Mouse (Mus musculus) left cerebral cortex, adult 18-20 months (tissue): ENCODE measurements around the gene Ubr4. TPM values are rescaled to one million over a fixed set of nuclear protein-coding genes. Genes with fewer than 3 reads are reported as not detected.

Experiments used
- DNase-seq, 2 experiments: peaks; one replicate each; pipeline ENCODE4 v3.0.0; 2021 to 2022; ENCODE audit warnings: low spot score in 2 of 2, mixed read lengths in 1 of 2
- long read RNA-seq, 2 experiments: library from polyadenylated mRNA; stranded (forward); transcript quantifications; one replicate each; pipeline ENCODE4 v2.0.0; 2021
- total RNA-seq, 2 experiments: library from RNA; stranded (reverse); gene quantifications; 2 replicates each; pipeline ENCODE4 v1.2.3; 2021

Ubr4 gene
- total RNA-seq: 100 to 1,000 TPM; 168 to 170 TPM
- long read RNA-seq, experiment 1, partial matches to known transcripts: 20 of 28 reads
- long read RNA-seq, experiment 1, other reads (novel, unspliced or antisense): 8 of 28 reads
- long read RNA-seq, experiment 2, partial matches to known transcripts: 14 of 16 reads
- long read RNA-seq, experiment 2, other reads (novel, unspliced or antisense): 2 of 16 reads

DNA sequence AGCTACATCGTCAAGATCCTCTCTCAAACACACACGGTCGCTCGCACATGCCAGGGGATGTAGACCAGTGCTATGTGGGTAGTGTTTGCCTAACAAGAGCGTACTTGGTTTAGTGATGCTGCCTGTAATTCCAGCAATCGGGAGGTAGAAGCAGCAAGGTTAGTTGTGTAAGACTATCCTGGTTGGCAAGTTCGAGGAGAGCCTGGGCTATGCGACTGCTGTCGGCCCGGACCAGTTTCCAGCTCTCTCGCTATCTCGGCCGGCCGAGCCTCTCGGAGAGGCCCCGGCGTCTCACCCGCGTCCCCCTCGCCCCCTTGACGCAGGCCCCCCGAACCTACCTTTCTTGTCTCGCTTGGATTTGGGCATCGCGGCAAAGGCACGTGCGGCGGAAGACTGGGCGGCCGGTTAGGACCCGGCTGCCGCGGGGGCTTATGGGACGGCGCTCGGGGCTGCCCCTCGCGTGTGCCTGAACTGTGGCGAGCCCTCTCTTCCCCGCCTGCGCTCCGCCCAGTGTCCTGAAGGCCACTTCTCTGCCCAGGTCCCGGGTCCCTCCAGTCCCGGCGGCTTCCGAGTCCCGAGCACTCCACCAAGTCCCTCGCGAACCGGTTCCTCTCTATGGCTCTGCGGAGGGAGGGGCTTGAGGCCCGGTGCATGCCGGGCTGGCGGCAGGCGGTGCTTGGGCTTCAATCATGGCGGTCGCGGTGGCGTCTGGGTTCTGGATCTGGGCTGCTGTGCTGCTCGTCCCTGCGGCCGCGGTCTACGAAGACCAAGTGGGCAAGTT is at the start of gene Ubr4, which contains the start of the genes Mrto4 and Emc1:
Ubr4 (plus strand) TSS at position 679 of the 781 bp plus-strand sequence.
Mrto4 (minus strand) TSS at position 646 of the 781 bp plus-strand sequence.
Emc1 (plus strand) TSS at position 657 of the 781 bp plus-strand sequence.
- DNase-seq: peak; percentile 79 to 89

GRCm38 (mm10) chr4:139305521-139305920 is 46.9 kb upstream of the Ubr4 start:
- DNase-seq: no peak

DNA sequence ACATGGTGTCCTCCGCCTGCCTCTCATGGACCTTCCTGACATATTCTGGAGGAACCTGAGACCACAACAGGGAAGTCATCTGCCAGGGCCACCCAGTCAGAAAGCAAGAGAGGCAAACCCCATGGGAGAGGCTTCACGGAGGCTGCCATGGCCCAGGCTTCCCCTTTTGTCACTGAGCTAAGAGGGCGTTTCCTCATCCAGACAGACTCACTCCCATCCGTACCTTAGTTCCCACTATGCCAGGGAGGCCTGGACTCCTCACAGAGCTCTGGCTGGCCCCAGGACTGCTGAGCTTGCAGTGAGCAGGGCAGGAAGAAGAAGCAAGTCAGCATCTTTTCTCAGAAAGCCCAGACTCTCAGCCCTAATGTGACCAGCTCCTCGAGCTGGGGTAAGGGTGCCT is 44.5 kb upstream of the Ubr4 start:
- DNase-seq: no peak

DNA sequence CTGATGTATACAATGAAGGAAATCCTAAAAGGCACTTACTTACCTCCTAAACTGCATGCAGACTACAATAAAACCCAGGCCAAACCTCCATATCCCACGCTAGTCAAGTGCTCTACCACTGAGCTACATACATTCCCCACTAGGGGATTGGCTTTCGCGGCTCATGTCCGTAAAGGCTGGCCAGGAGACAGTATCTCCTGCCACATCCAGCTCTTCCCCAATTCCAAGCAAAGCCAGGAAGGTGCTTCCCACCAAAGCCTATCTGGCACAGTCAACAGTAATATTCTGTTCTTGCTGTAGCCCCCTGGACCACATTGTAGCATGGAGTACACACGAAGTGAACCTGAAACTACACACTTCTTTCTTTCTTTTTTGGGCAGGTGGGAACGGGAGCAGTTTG is 42.8 kb upstream of the Ubr4 start:
- no peak for DNase-seq

DNA sequence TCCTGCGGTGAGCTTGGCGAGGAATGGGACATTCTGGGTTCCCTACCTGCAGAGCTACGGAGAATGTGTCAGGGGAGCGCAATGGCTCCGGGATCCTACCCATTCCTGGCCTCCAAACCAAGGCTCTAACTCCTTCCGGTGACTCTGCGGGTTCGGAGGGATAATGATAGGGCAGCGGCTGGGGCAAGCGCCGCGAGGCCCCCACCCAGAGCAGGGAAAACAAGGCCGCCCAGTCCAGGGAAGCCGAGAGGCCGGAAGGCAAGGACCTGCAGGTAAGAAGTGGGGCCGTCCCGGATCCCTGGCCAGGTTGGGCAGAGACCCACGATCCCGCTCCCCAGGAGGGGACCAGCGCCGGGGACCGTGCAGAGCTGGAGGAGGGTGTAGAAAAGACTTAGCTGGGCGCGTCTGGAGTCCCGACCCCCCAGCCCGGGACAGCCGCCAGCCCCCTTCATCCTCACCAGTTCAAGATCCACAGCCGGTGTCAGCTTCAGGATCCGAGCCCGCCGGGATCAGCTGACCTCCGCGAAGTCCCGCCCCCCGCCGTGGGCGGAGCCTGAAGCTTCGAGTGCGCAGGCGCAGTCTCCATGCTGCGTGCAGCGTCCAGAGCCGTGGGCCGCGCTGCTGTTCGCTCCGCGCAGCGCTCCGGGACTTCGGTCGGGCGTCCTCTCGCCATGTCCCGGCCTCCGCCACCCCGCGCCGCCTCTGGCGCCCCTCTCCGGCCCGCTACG is 42.1 kb upstream of the Ubr4 start, which contains the start of the genes Pqlc2 and Akr7a5:
Pqlc2 (minus strand) TSS at position 538 of the 728 bp plus-strand sequence.
Akr7a5 (plus strand) TSS at position 574 of the 728 bp plus-strand sequence.
- peak; percentile 98 for DNase-seq

DNA sequence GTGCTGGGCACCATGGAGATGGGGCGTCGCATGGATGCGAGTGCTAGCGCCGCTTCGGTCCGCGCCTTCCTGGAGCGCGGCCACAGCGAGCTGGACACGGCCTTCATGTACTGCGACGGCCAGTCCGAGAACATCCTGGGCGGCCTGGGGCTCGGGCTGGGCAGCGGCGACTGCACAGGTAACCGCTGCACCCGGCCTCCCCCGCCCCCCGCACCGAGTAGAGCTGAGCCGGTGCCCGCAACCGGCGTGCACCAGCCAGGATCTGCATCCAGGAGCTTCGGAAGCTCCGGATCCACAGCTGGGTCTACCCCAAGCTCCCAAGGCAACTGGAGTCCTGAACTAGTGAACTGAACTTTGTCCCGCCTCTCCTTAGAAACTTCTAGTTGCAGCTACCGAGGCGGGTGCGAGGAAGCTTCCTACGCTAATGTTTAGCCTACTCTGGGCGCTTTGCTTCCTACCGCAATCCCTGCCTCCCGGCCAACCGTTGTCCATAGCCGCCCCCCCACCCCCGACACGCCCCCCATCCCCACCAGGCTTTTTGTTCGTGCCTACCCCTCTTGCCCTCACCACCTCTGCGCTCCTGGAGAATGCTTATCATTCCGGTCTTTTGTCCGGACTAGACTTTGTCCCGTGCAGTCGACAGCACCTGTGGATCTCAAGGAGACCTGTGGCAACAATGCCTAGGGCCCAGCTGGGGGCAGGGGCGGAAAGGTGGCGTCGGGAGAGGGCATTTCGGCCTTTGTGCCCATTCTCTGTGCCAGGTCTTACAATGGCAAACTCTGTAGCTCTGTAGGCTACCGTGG is 41.3 kb upstream of the Ubr4 start:
- no peak for DNase-seq

DNA sequence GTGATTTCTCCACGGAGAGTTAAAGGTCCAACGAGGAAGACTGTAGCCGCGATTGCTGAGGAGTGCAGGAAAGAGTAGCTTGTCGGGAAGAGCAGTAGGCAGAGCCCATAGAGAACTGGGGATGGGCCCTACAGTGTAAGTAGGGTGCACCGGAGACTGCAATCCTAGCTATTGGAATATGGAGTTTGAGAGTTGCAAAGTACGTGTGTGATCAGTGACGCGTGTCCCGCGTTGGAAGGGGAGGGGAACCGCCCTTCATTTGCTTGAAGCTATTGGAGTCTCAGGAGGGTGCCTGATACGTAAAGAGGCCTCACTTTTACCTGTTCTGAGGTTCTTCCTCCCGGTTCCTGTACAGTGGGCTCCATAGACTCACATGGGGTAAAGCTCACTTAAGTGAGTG is 40.7 kb upstream of the Ubr4 start:
- DNase-seq: no peak

GRCm38 (mm10) chr4:139312632-139313031 is 39.8 kb upstream of the Ubr4 start:
- no peak for DNase-seq

- DNase-seq: no peak
Measured at GRCm38 (mm10) chr4:139318449-139318848, 34.0 kb upstream of the Ubr4 start.

DNA sequence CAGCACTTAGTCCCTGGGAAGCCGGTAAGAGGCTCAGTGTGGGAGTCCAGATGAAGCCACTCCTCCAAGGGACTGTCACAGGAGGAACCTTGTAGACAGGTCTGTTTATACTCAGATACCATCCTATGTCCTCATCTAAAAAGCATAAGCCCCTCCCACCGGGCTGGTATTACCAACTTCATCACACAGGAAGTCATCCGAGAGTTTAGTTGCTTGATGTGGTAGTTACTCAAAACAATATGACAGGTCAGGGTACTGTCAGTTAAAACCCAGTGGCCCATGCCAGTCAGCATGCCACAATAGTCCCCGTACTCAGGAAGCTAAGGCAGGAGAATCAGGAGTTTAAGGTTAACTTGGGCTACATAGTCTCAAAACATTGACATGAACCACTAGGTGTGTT is 32.7 kb upstream of the Ubr4 start:
- no peak for DNase-seq

DNA sequence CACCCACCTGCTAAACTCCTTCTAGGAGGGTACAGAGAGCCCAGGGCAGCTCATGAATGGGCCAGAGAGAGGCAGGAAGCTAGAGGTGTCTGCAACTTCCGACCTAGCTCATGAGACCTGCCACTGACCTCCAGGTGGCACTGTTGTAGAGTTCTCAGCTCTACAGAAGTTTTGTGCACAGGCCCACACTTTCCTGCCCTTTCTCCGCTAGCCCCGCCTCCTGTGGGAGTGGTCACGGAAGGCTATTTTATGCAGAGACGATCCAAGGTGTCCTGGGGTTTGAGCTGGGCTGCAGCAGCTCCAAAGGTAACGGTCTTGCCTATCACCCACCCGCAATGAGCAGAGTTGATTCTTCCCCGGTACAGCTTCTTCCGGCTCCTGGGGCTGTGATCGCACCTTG is 21.8 kb upstream of the Ubr4 start:
- peak; percentile 23 to 29 for DNase-seq

DNA sequence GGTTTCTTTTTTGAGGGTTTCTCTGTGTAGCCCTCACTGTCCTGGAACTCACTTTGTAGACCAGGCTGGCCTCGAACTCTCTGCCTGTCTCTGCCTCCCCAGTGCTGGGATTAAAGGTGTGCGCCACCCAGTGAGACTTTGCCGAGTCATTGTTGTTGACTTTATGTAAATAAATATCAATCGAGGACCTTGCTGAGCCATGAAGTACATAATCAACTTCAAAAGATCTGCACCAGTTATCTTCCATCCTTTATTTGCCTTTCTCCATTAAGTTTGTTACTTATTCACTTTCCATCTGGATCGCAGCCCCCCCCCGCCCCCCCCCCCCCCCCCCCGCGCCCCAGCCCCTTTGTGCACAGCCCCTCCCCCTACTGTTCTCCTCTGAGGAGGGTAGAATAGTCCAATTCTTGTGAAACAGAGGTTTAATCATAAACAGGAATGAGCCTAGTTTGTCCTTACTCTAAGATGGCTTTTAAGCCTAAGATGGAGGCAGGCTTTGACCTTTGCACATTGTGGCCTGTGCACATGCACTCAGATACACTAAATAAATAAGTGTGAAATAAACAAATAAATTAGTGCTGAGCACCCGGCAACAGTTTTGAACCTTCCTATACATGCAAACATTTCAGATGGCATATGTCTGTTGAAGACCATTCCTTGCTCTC is 17.6 kb upstream of the Ubr4 start:
- no peak for DNase-seq

DNA sequence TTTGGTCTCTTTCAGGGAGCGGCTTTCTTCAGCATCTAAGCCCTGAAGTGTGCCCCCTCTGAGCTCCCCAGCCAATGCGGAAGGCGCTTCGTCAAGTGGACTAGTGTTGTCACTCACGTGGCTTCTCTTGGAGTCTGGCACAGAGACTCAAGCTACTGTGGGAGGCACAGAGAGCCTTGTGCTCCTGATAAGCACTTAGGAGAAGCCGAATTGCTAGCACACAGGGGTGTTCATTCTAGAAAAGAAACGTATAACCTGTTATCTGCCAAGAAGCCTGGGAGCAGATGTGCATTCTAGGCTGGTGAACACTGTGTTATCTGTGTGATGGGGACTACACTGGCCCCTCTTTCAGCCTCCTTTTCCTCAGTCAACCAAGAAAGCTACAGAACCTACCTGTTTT is 16.9 kb upstream of the Ubr4 start:
- no peak for DNase-seq

GRCm38 (mm10) chr4:139336822-139337483 is 15.5 kb upstream of the Ubr4 start:
- DNase-seq: peak; percentile 55 to 72

GRCm38 (mm10) chr4:139338145-139338544 is 14.3 kb upstream of the Ubr4 start:
- no peak for DNase-seq

DNA sequence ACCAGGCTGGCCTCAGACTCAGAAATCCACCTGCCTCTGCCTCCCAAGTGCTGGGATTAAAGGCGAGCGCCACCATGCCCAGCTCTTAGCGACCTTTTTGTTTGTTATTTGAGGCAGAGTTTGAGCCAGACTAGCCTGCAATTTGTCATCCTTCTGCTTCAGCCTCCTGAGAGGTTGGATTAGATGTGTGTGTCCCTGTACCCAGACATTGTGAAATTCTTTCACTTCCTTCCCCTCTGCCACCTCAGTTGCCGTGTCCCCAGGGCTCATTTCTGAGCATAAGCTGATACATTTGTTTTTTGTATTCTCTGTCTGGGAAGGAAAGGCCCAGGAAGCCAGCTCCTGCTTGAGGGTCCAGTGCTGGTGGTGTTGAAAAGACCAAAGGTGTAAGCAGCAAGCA is 11.6 kb upstream of the Ubr4 start:
- DNase-seq: no peak

- DNase-seq: no peak
Measured at GRCm38 (mm10) chr4:139341556-139342233, 10.7 kb upstream of the Ubr4 start.

- peak; percentile 11 to 16 for DNase-seq
Measured at GRCm38 (mm10) chr4:139343718-139344117, 8.7 kb upstream of the Ubr4 start.

DNA sequence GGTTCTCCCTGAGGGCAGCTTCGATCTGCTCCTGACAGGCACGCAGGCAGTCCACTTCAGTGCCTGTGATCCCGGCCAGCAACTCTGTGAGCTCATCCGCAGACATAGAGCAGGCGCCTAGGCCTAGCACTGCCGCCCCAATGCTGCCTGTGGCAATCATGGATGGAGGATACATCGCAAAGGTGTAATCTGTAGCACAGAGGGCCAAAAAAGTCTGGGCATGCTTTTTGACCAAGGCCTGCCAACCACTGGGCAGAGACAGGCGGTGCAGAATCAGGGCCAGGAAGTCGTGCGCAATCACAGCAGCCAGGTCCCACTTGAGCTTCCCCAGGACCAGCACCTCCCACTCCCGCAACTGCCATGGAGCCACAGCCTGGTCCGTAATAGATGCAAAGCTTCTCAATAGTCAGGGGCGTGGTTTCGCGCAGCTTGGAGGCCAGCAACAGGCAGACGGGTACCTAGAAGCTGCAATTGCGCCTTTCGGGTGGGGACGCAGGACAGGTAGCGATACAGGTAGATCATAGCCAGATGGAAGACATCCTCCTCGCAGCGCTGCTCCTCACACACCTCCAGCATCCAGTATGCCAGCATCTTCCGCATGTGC is 6.9 kb upstream of the Ubr4 start:
- DNase-seq: no peak
